In genomic region chr14:25508757-25509139, GRCm38 (mm10) we compare ENCODE assay signal across 8 mouse cellular contexts. TPM values are rescaled to one million over a fixed set of nuclear protein-coding genes. Genes with fewer than 3 reads are reported as not detected.
DNase-seq lines count a peak whose midpoint lies in the region; ATAC-seq and TF ChIP-seq lines count a peak whose summit lies in the region.

No protein-coding gene starts in this region.

- no peak for DNase-seq in cerebellum, adult 2 months
- DNase-seq in cerebellum, postnatal 25 days = no peak
- DNase-seq in kidney, adult 2 months = peak; percentile 89
- peak; percentile 85 for DNase-seq in kidney, adult 9 months
- no peak for DNase-seq in lung, adult 2 months
- DNase-seq in Muller cell, postnatal 12 days (ENCODE audit: inconsistent ontology term) = no peak

- no peak overlapping the region for H3K4me3 ChIP-seq in cerebellum, adult 2 months (replicated peaks; ENCODE audit: insufficient read depth, low read depth, low read length)
- H3K4me3 ChIP-seq in kidney, adult 2 months (ENCODE audit: insufficient read depth, low read depth, low read length) = no peak overlapping the region
- no peak overlapping the region for H3K4me3 ChIP-seq in kidney, embryonic 14.5 days (ENCODE audit: low read length)
- no peak overlapping the region for H3K4me3 ChIP-seq in small intestine, adult 2 months (ENCODE audit: low read depth, low read length)
- H3K4me3 ChIP-seq in lung, adult 2 months (replicated peaks; ENCODE audit: extremely low read depth, low read depth, low read length) = no peak overlapping the region

- 0 out of 2 replicates have a peak overlapping the region, but pooled peaks have one; percentile 30 for H3K27ac ChIP-seq in cerebellum, adult 2 months (ENCODE audit: insufficient read depth, low read length)
- peak overlapping the region; percentile 84 for H3K27ac ChIP-seq in kidney, adult 2 months (ENCODE audit: insufficient read depth, low read depth, low read length)
- no peak overlapping the region; the same call in 1 of the 2 replicates for H3K27ac ChIP-seq in kidney, embryonic 14.5 days (ENCODE audit: low read depth, low read length)
- peak overlapping the region; percentile 60 for H3K27ac ChIP-seq in small intestine, adult 2 months (ENCODE audit: insufficient read depth, low read depth, low read length)

- no peak for ATAC-seq in kidney, embryonic 14.5 days (ENCODE audit: low FRiP score, low TSS enrichment)

- no peak overlapping the region for H3K4me2 ChIP-seq in kidney, embryonic 14.5 days (replicated peaks; ENCODE audit: low read depth, low read length)

- H3K4me1 ChIP-seq in cerebellum, adult 2 months (ENCODE audit: control insufficient read depth, insufficient read depth, low read length) = peaks cover 86% of the 10 kb centered on the region
- H3K4me1 ChIP-seq in kidney, adult 2 months (ENCODE audit: control insufficient read depth, insufficient read depth, low read length) = peaks cover 53% of the 10 kb centered on the region
- H3K4me1 ChIP-seq in kidney, embryonic 14.5 days (ENCODE audit: control insufficient read depth, insufficient read depth, low read length) = peaks cover 40% of the 10 kb centered on the region
- peaks cover 44% of the 10 kb centered on the region for H3K4me1 ChIP-seq in small intestine, adult 2 months (ENCODE audit: control insufficient read depth, insufficient read depth, insufficient read length, low read length)
- H3K4me1 ChIP-seq in lung, adult 2 months (ENCODE audit: control insufficient read depth, insufficient read depth, low read length) = peaks cover 50% of the 10 kb centered on the region

- H3K9ac ChIP-seq in kidney, embryonic 14.5 days (ENCODE audit: low read depth, low read length) = no peak overlapping the region

- WGBS in cerebellum, adult 2 months = 28% methylated on average over 5 of the region's 5 CpGs
- 41% methylated on average over 5 of the region's 5 CpGs for WGBS in kidney, adult 2 months
- WGBS in kidney, embryonic 14.5 days = 72% methylated on average over 5 of the region's 5 CpGs
- WGBS in small intestine, adult 2 months = 23% methylated on average over 5 of the region's 5 CpGs
- 76% methylated on average over 5 of the region's 5 CpGs for WGBS in lung, adult 2 months

- H3K27me3 ChIP-seq in cerebellum, adult 2 months (ENCODE audit: control insufficient read depth, insufficient read depth, low read length) = no peaks in the 10 kb centered on the region
- H3K27me3 ChIP-seq in kidney, adult 2 months (replicated peaks; ENCODE audit: control insufficient read depth, insufficient read depth, low read length) = no peaks in the 10 kb centered on the region
- no peaks in the 10 kb centered on the region for H3K27me3 ChIP-seq in kidney, embryonic 14.5 days (ENCODE audit: control insufficient read depth, insufficient read depth, low read length)
- H3K27me3 ChIP-seq in small intestine, adult 2 months (ENCODE audit: control insufficient read depth, insufficient read depth, low read length) = no peaks in the 10 kb centered on the region

- no peak for TF ChIP-seq POLR2A in cerebellum, adult 2 months (IDR thresholded peaks at IDR 0.05; ENCODE audit: borderline replicate concordance, insufficient read depth, low read length)
- TF ChIP-seq POLR2A in kidney, adult 2 months (IDR thresholded peaks at IDR 0.05; ENCODE audit: low read depth, low read length) = no peak
- no peak for TF ChIP-seq POLR2A in small intestine, adult 2 months (IDR thresholded peaks at IDR 0.05; ENCODE audit: low read depth, low read length)
- no peak for TF ChIP-seq POLR2A in lung, adult 2 months (IDR thresholded peaks at IDR 0.05; ENCODE audit: borderline replicate concordance, extremely low read depth, low read depth, low read length)

- H3K9me3 ChIP-seq in kidney, embryonic 14.5 days (ENCODE audit: control insufficient read depth, low read length) = no peaks in the 10 kb centered on the region

- no peak for TF ChIP-seq CTCF in cerebellum, adult 2 months (IDR thresholded peaks at IDR 0.05; ENCODE audit: borderline replicate concordance, insufficient read depth, low read depth, low read length)
- no peak for TF ChIP-seq CTCF in kidney, adult 2 months (conservative IDR thresholded peaks at IDR 0.05; ENCODE audit: insufficient read depth, insufficient read length, low read depth, low read length)
- TF ChIP-seq CTCF in small intestine, adult 2 months (IDR thresholded peaks at IDR 0.05; ENCODE audit: extremely low read depth, insufficient read length, insufficient replicate concordance, low read depth, low read length) = no peak
- no peak for TF ChIP-seq CTCF in lung, adult 2 months (IDR thresholded peaks at IDR 0.05; ENCODE audit: insufficient read depth, low read length)

- no peaks in the 10 kb centered on the region for H3K36me3 ChIP-seq in kidney, adult 2 months (ENCODE audit: control insufficient read depth, insufficient read depth, low read length)
- H3K36me3 ChIP-seq in kidney, embryonic 14.5 days (ENCODE audit: control insufficient read depth, insufficient read depth, low read length) = peaks cover 46% of the 10 kb centered on the region
- peaks cover 19% of the 10 kb centered on the region for H3K36me3 ChIP-seq in small intestine, adult 2 months (ENCODE audit: control insufficient read depth, insufficient read depth, low read length)

RNA-seq across cellular contexts. Expression of gene Zmiz1, which starts 49.8 kb away (rescaled TPM):
- polyA plus RNA-seq in cerebellum, adult 2 months (2012; rRNA removed) = 63.7 and 72.5 TPM in 2 replicates
- polyA plus RNA-seq in kidney, adult 2 months (2012; rRNA removed) = 37.8 and 42.6 TPM in 2 replicates
- 43.3 and 57.3 TPM in 2 replicates for polyA plus RNA-seq in kidney, embryonic 14.5 days (2014; fragmentation: Nextera tagmentation; extraction: Ambion mirVana)
- polyA plus RNA-seq in small intestine, adult 2 months (2012; rRNA removed) = 35.0 and 91.5 TPM in 2 replicates
- polyA plus RNA-seq in lung, adult 2 months (2012; rRNA removed) = 51.6 and 52.6 TPM in 2 replicates

Comparison
In these comparisons a context has a peak if more than half of its experiments do, and no peak if none do; other contexts are left out.
1. DNase-seq: peak in kidney, adult 2 months (single experiment) and kidney, adult 9 months (single experiment); none in cerebellum, adult 2 months (0 of 2), cerebellum, postnatal 25 days (0 of 2), lung, adult 2 months (single experiment) and Muller cell, postnatal 12 days (single experiment).